Mouse (Mus musculus) midbrain, embryonic 10.5 days (tissue): ENCODE data around the gene Hsd17b10. TPM values are rescaled to one million over a fixed set of nuclear protein-coding genes. Genes with fewer than 3 reads are reported as not detected.
A peak's percentile ranks its signal among the peaks of the same experiment; 100 is the strongest.

ENCODE experiments used
- DNase-seq: peaks from one replicate; pipeline ENCODE4 v3.0.0-alpha.2; 2017; ENCODE audit warnings: low spot score
- H3K27ac ChIP-seq: fragments of 300-500 bp; sonication (generic); replicated peaks from 2 replicates; pipeline ENCODE4 v1.5.1; 2016; ENCODE audit warnings: mild to moderate bottlenecking
- H3K27me3 ChIP-seq: fragments of 300-500 bp; sonication (generic); 2 replicates; pipeline ENCODE4 v1.6.1; 2016; ENCODE audit warnings: low read depth, mild to moderate bottlenecking; ENCODE audit not compliant: poor library complexity, severe bottlenecking
- H3K36me3 ChIP-seq: fragments of 300-500 bp; sonication (generic); 2 replicates; pipeline ENCODE4 v1.6.1; 2016; ENCODE audit warnings: mild to moderate bottlenecking, moderate library complexity
- H3K4me1 ChIP-seq: fragments of 300-500 bp; sonication (generic); 2 replicates; pipeline ENCODE4 v1.6.1; 2016
- H3K4me3 ChIP-seq: fragments of 300-500 bp; sonication (generic); 2 replicates; pipeline ENCODE4 v1.5.1; 2016; ENCODE audit warnings: mild to moderate bottlenecking, moderate library complexity
- H3K9me3 ChIP-seq: fragments of 300-500 bp; sonication (generic); replicated peaks from 2 replicates; pipeline ENCODE4 v1.6.1; 2016; ENCODE audit warnings: mild to moderate bottlenecking
- WGBS: fragments of 180-500 bp; shearing (Covaris S2); methylation state at CpG from one replicate; pipeline ENCODE4 v1.1.7; 2016; 5-methylcytosine and 5-hydroxymethylcytosine counted together
- polyA plus RNA-seq: library from polyadenylated mRNA; unstranded; fragments of >200 nt; fragmentation: Nextera tagmentation; extraction: Ambion mirVana; gene quantifications from 2 replicates; pipeline ENCODE4 v1.2.1, GENCODE M21; 2016

The Hsd17b10 gene
- 181 and 195 TPM in 2 replicates for polyA plus RNA-seq

DNA sequence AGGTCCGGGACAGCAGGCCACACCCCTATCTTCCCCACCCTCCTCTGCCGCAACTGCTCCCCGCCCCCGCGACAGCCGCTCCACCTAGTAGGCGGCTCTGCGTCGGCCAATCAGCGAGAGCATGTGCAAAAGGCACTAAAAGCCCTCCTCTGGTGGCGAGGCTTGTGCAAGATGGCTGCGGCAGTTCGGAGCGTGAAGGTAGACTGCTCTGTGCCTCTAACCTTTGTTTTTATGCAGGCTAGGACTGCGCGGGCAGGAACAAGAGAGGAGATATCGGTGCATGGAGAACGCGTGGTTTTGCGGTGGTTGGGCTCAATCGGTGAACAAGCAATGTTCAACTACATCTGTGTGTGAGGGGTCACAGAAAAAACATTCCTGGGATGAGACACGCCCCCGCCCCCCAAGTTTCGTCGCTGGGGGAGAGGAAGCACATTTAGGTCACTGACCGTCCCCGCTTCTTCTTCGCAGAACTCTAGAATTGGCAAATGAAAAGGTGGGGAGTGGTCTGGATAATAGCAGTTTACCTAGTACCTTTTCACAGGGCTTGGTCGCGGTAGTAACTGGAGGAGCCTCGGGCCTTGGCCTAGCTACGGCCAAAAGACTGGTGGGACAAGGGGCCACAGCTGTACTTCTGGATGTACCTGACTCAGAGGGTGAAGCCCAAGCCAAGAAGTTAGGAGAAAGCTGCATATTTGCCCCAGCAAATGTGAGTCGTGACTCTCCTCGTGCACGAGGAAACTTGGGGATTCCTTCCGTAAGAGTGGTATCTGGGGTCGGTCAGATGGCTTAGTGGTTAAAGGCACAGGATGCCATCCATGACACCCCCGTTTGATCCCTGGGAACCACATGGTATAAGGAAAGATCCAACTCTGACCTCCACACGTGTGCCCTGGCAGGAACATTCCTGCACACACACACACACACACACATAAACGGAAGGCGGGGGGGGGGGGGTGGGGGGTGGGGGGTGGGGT is at the start of gene Hsd17b10:
Hsd17b10 (plus strand) TSS at position 109 of the 974 bp plus-strand sequence.
- Histone ChIP-seq H3K4me1 (no peaks in the 10 kb centered on the region), H3K9me3 (no peaks in the 10 kb centered on the region)
- 24% methylated on average over 39 of the region's 41 CpGs for WGBS

DNA sequence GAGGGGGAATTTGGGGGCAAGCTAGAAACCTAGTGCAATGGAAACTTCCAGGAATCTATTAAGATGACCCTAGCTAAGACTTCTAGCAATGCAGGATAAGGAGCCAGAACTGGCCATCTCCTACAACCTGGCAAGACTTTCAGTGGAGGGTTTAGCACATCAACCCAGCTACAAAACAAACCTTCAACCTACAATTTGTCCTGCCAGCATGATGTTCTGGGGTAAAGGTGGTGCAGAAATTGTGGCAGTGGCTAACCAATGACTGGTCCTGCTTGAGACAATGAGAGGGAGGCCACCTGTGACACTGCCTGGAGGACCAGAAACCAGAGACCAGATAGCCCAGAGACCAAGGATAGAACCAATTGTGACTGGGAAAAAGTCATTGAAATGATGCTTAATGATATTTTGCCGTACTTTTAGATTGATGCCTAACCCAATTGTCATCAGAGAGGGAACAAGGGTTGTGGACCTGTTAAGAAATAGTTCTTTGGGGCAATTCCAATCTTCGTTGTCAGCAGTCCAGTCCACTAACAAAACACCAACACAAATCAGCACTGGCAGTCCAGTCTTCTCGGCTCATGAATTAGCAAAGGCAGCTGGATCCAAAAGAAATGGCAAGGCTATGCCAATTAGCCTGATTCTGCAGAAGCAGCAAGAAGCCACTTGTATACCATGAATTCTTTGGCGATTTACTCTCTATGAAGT is 2.5 kb upstream of the Hsd17b10 start:
- H3K27ac ChIP-seq, result no peak overlapping the region
- H3K27me3 ChIP-seq, result peaks cover 99% of the 10 kb centered on the region
- H3K4me1 ChIP-seq, result no peaks in the 10 kb centered on the region
- DNase-seq, result no peak
- no peak overlapping the region for H3K4me3 ChIP-seq
- H3K36me3 ChIP-seq, result peaks cover 11% of the 10 kb centered on the region
- H3K9me3 ChIP-seq, result no peaks in the 10 kb centered on the region
- 70% methylated on average over 4 of the region's 4 CpGs for WGBS

More for the DNA sequence above, at the start of gene Hsd17b10:
- Histone ChIP-seq H3K27ac (peak within 1 kb of the TSS; percentile 81), H3K4me3 (peak within 1 kb of the TSS; percentile 61), H3K27me3 (peaks cover 100% of the 10 kb centered on the region), H3K36me3 (peaks cover 31% of the 10 kb centered on the region)
- peak; percentile 84 for DNase-seq

DNA sequence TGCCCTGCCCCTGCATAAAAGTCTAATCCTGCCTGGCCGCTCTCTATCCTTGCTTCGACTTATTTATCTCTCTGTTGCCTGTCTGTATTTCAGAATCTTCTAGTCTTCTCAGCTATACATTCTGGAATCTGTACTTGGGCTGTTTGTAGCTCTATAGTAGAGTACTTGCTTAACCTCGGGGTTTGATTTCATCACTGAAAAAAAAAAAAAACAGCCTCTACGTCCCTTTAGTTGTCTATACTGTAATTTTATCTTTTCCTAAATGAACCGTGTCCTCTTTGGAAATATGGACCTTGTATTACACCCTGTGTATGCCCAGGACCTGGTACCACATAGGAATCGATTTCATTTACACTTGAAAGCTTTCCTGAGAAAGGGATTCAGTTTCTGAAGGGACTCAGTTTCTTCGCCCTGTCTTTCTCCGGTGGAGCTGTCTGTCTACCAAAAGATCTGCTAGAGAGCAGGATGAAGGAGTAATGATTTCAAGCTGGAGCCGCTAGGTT is 412 bp upstream of the Hsd17b10 start:
- Histone ChIP-seq H3K9me3 (no peaks in the 10 kb centered on the region), H3K36me3 (peaks cover 28% of the 10 kb centered on the region), H3K4me3 (peak overlapping the region; percentile 61), H3K27me3 (peaks cover 100% of the 10 kb centered on the region), H3K27ac (peak overlapping the region; percentile 81; the same call in 1 of the 2 replicates), H3K4me1 (no peaks in the 10 kb centered on the region)
- WGBS, result 42% methylated on average over 9 of the region's 9 CpGs
- no peak for DNase-seq

DNA sequence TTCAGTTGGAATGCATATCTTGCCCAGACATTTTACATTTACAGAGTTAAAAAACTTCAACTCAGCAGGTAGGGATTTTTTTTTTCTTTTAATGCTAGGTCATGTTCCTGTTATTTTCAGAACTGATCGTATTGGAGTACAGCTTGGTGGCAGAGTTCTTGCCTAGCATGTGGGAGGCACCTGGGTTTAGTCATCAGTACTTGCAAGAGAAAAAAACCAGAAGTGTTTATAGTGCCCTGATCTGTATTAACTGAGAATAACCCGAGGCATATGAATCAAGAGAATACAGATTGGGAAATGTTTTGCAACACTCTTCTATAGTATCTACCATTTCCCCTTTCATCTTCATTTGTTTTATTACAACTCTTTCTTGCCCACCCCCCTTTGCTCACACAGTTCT is 1.2 kb downstream of the Hsd17b10 start:
- no peak for DNase-seq
- no peaks in the 10 kb centered on the region for H3K4me1 ChIP-seq
- H3K36me3 ChIP-seq, result peaks cover 37% of the 10 kb centered on the region
- no peak overlapping the region for H3K27ac ChIP-seq
- peak overlapping the region; percentile 61 for H3K4me3 ChIP-seq
- H3K9me3 ChIP-seq, result no peaks in the 10 kb centered on the region
- peaks cover 100% of the 10 kb centered on the region for H3K27me3 ChIP-seq
- 81% methylated on average over 2 of the region's 2 CpGs for WGBS

DNA sequence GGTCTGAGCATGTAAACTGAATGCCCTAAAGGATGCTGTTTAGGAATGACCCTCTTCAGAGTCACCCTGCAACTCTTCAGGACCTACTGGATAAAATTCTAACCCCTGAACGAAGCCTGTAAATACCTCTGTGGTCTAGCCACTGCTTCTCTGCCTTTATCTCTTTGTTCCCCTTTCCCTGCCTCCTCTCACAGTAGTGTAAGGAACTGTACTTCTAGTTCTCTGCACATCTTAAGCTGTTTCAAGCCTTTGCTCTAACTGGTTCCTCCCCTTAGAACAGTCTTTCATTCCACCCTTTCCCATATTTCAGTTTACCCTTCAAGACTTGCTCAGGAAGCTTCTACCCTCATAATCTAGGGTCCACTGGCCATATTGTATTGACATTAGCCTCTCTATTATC is 6.2 kb downstream of the Hsd17b10 start:
- Histone ChIP-seq H3K9me3 (no peaks in the 10 kb centered on the region), H3K27me3 (peaks cover 99% of the 10 kb centered on the region), H3K27ac (no peak overlapping the region), H3K4me3 (no peak overlapping the region), H3K36me3 (peaks cover 37% of the 10 kb centered on the region), H3K4me1 (no peaks in the 10 kb centered on the region)
- DNase-seq, result no peak
- 75% methylated on average over 1 of the region's 1 CpGs for WGBS

DNA sequence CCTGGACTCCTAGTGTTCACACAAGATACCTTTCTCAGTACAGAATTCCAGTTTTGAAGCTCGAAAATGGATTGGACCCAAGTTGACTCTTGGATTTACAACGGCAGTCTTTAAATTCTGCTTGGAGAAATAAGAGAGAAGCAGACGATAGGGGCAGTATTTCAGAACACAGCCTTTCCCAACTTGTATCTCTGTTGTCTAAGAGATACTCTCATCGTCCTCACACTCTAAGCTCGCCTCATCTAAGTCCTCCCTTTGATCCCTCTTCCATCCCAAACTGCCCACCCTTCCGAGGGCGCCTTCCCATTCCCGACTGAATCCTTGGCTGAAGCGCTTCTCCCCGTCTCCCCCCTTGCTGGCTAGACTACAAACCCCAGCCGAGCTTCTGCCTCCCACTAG is 14.1 kb downstream of the Hsd17b10 start:
- peaks cover 12% of the 10 kb centered on the region for H3K36me3 ChIP-seq
- H3K4me3 ChIP-seq, result peak overlapping the region; percentile 68
- peaks cover 16% of the 10 kb centered on the region for H3K4me1 ChIP-seq
- no peaks in the 10 kb centered on the region for H3K9me3 ChIP-seq
- peak overlapping the region; percentile 91 for H3K27ac ChIP-seq
- WGBS, result 24% methylated on average over 11 of the region's 11 CpGs
- DNase-seq, result no peak
- peaks cover 96% of the 10 kb centered on the region for H3K27me3 ChIP-seq

DNA sequence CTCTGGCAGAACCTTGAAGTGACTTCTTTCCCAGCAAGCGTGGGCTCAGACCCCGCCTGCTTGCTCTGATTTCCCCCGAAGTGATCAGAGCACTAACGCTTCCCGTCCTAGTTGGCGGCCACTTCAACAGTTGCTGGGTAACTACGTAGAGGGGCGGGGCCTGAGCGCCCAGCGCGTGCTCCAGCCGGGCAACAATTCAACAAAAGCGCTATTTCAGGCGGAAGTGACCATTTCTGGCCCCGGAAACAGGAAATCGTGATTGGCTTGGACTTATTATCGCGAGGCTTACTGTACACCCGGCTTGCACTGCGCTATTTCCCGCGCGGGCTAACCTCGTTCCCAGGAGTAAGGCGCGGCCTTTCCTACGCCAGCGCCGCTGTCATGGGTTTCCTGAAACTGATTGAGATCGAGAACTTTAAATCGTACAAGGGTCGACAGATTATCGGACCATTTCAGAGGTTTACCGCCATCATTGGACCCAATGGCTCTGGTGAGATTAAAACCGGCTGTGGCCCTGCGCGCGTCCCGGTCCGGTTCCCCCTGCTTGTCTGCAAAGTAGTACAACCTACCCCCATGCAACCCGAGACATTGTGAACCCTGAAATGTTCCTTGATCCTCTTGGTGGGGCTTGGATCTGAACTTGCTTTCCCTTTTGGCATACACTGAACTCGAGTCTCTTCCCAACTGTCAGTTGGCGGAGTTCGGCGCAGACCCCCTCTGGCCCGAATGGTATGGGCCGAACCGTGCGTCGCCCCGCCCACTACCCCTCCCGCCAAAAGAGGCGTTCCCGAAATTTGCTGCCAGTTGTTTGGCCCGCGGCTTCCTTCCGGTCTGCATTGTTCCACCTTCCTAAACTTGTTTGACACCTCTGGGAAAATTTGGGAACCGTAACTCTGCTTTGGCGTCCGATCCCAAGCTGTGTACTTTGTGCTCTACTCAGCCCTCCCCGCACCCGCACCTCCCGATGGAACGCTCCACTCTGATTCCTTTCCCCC is 14.8 kb downstream of the Hsd17b10 start, which contains the start of the genes Ribc1 and Smc1a:
Ribc1 (minus strand) TSS at position 145 of the 995 bp plus-strand sequence.
Smc1a (plus strand) TSS at position 278 of the 995 bp plus-strand sequence.
- Histone ChIP-seq H3K4me1 (peaks cover 16% of the 10 kb centered on the region), H3K9me3 (no peaks in the 10 kb centered on the region), H3K27me3 (peaks cover 96% of the 10 kb centered on the region), H3K4me3 (peak within 1 kb of the TSS; percentile 68), H3K27ac (peak within 1 kb of the TSS; percentile 91), H3K36me3 (peaks cover 12% of the 10 kb centered on the region)
- 14% methylated on average over 64 of the region's 64 CpGs for WGBS
- peak; percentile 88 for DNase-seq

DNA sequence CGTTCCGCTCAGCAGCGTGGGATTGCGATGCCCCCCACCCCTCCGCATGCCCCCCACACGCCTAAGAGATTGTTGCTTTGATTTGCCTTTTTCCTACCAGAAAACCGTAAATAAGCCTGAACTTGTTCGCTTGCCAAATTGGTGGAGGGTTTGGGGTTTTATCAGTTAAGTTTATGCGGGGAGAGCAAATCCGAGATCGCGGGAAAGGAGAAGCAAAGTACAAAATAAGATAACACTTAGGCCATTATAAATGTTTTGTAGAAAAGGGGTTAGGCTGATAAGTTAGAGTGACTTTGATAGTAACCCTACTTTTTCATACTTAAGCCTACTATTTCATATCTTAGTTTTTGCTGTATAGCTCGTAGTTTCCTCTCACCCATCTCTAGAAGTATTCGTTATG is 15.5 kb downstream of the Hsd17b10 start:
- 21% methylated on average over 14 of the region's 14 CpGs for WGBS

DNA sequence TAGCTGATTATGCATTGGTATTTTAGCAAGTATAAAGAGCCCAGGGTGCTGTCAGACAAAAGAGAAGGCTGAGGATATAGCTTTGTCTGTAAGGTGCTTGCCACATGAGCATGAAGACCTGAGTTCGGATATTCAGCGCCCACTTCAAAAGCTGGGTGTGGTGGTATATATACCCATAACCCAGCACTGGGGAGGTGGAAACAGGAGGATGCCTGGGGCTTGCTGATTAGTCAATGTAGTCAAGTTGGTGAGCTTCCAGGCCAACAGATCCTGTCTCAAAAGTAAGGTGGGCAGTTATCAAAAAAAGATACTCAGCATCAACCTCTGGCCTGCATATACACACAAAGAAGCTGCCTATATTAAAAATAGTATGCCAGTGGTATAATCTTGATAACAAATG is 17.6 kb downstream of the Hsd17b10 start:
- Histone ChIP-seq H3K36me3 (peaks cover 17% of the 10 kb centered on the region), H3K4me1 (peaks cover 16% of the 10 kb centered on the region), H3K27ac (no peak overlapping the region), H3K4me3 (no peak overlapping the region), H3K9me3 (no peaks in the 10 kb centered on the region), H3K27me3 (peaks cover 94% of the 10 kb centered on the region)
- no peak for DNase-seq
- 89% methylated on average over 2 of the region's 2 CpGs for WGBS

More for the DNA sequence above, 15.5 kb downstream of the Hsd17b10 start:
- Histone ChIP-seq H3K27ac (peak overlapping the region; percentile 91), H3K27me3 (peaks cover 94% of the 10 kb centered on the region), H3K4me3 (peak overlapping the region; percentile 68), H3K4me1 (peaks cover 16% of the 10 kb centered on the region), H3K36me3 (peaks cover 12% of the 10 kb centered on the region), H3K9me3 (no peaks in the 10 kb centered on the region)
- DNase-seq, result no peak

DNA sequence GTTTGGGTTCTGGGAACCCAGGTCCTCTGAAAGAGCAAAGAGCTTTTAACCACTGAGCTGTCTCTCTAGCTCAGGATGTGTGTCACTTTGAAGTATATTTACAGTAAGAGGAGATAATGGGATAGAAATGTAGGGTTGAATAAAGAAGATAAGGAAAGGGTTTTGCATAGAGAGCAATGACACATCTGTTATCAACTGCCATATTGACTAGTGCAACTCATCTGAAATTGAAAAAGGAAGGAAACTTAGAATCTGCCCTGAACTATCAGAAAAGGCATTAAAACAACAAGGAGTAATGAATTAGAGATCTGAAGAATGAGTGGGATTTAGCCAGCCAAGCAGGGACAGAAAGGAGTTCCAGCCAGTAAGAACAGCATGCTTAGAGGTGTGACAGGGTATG is 38.2 kb downstream of the Hsd17b10 start:
- Histone ChIP-seq H3K9me3 (no peaks in the 10 kb centered on the region), H3K4me3 (no peak overlapping the region), H3K27me3 (peaks cover 92% of the 10 kb centered on the region), H3K36me3 (peaks cover 68% of the 10 kb centered on the region), H3K27ac (no peak overlapping the region), H3K4me1 (no peaks in the 10 kb centered on the region)
- DNase-seq, result no peak

DNA sequence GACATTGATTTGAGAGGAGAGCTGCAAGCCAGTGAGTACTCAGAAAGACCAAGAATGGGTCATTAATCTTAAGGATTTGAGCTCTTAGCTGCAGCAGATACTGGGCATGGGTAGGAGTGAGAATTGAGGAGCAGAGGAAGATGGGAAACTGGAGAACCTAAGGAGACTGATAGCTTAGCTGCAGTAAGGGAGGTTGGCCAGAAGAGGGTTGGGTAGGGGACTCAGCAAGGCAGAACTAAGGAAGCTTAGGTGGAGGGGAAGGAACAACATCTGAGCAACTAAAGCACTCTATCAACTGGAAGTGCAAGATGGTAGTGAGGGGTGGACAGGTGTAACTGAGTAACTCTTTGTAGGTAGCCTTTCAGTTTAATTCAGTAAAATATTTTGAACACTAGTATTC is 45.6 kb downstream of the Hsd17b10 start:
- DNase-seq, result no peak
- Histone ChIP-seq H3K27me3 (peaks cover 100% of the 10 kb centered on the region), H3K4me1 (no peaks in the 10 kb centered on the region), H3K4me3 (no peak overlapping the region), H3K27ac (no peak overlapping the region), H3K9me3 (no peaks in the 10 kb centered on the region), H3K36me3 (peaks cover 74% of the 10 kb centered on the region)

DNA sequence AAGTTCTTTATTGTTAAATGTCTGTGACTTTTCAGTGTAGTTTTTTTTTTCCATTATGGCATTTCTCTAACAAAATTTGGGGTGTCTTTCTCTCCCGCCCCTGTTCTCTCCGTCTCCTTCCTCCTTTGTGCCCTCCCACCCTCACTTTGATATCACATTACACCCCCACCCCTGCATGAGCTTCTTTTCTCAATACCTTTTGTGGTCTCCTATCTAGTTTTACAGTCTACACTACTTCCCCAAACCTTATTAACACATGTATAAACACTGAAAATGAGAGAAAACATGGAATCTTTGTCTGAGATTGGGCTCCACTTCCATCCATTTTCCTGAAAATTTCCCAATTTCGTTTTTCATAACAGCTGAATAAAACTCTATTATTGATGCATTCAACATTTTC is 50.9 kb downstream of the Hsd17b10 start:
- DNase-seq, result no peak
- Histone ChIP-seq H3K27ac (no peak overlapping the region), H3K36me3 (peaks cover 70% of the 10 kb centered on the region), H3K4me3 (no peak overlapping the region), H3K9me3 (no peaks in the 10 kb centered on the region), H3K27me3 (peaks cover 100% of the 10 kb centered on the region), H3K4me1 (no peaks in the 10 kb centered on the region)
- 74% methylated on average over 3 of the region's 3 CpGs for WGBS
